Mouse (Mus musculus): ENCODE data around the gene Ddx27. TPM values are rescaled to one million over a fixed set of nuclear protein-coding genes. Genes with fewer than 3 reads are reported as not detected.

The Ddx27 gene
- polyA plus RNA-seq, 1 experiment, result 33.5 TPM

DNA sequence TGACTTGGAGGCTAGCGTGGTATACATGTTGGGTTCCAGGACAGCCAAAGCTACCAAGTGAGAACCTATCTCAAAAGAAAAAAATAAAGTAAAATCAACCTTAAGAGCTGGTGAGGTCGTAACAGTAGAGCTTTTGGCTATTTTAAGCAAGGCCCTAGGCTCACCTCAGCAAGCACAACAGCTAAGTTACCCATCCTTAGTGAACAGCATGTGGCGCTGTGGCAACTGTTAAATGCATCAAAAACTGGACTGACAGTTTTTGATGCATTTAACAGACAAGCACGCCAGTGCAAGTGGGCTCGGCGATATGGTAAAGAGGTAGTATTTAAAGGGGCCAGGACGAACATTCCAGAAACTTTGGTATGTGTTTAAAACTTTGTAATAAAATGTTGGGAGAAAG lies 24.1 kb upstream of the Ddx27 start:
- no peak for DNase-seq
- H3K4me1 ChIP-seq (ENCODE audit: control insufficient read depth, insufficient read depth, low read length), result peaks cover 2% of the 10 kb centered on the region; the same call in 1 of the 2 replicates
- 68% methylated on average over 7 of the region's 7 CpGs for WGBS
- TF ChIP-seq CTCF (IDR thresholded peaks at IDR 0.05; ENCODE audit: borderline replicate concordance, insufficient read depth, low read depth, low read length), result no peak
- no peak for TF ChIP-seq POLR2A (IDR thresholded peaks at IDR 0.05; ENCODE audit: borderline replicate concordance, insufficient read depth, low read length)
- H3K27me3 ChIP-seq (ENCODE audit: control insufficient read depth, insufficient read depth, low read length), result no peaks in the 10 kb centered on the region
- H3K4me3 ChIP-seq (replicated peaks; ENCODE audit: insufficient read depth, low read depth, low read length), result no peak overlapping the region
- no peak overlapping the region for H3K27ac ChIP-seq (ENCODE audit: insufficient read depth, low read length)

- DNase-seq, result no peak
- Histone ChIP-seq H3K27me3 (ENCODE audit: control insufficient read depth, insufficient read depth, low read length) (no peaks in the 10 kb centered on the region), H3K27ac (ENCODE audit: insufficient read depth, low read length) (no peak overlapping the region), H3K4me3 (replicated peaks; ENCODE audit: insufficient read depth, low read depth, low read length) (no peak overlapping the region), H3K4me1 (ENCODE audit: control insufficient read depth, insufficient read depth, low read length) (peaks cover 5% of the 10 kb centered on the region; the same call in 1 of the 2 replicates)
- TF ChIP-seq POLR2A (IDR thresholded peaks at IDR 0.05; ENCODE audit: borderline replicate concordance, insufficient read depth, low read length), result no peak
- no peak for TF ChIP-seq CTCF (IDR thresholded peaks at IDR 0.05; ENCODE audit: borderline replicate concordance, insufficient read depth, low read depth, low read length)
These were observed 23.0 kb upstream of the Ddx27 start for GRCm38 (mm10) chr2:166991945-166992344.

DNA sequence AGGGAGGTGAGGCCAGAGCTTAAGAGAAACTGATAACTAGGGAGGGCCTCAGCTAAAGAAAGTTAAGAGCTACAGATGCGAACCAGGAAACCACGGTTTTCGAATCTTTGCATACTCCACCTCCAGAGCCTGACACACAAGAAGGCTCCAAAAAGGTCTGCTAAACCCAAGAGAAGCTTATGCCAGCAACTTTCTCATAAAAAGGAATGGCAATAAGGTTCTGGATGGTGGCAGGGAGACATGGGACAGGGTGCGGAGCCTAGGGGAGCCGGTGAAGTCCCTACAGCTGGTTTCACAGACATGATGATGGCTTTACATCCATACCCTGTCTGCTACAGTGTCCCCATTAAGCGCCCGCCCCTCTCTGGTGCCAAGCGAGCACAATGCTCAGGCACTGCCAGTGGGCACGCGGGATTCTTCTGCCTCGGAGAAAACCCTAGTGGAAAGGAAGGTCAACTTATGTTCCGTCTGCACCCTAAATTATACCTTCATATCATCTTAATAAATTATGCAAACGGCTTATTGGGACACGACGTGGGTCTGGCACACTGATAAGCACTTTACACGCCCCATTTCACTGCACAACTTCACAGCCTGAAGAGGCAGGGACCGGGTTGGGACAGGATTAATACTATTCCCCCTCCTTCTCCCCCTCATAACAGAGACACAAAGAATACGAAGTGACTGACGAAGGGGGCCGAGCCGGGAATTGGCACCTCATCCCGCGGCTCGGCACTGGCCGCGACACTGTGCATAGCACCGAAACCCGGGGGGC lies 19.8 kb upstream of the Ddx27 start:
- Histone ChIP-seq H3K4me3 (replicated peaks; ENCODE audit: insufficient read depth, low read depth, low read length) (peak overlapping the region; percentile 78), H3K4me1 (ENCODE audit: control insufficient read depth, insufficient read depth, low read length) (peaks cover 5% of the 10 kb centered on the region; the same call in 1 of the 2 replicates), H3K27ac (ENCODE audit: insufficient read depth, low read length) (peak overlapping the region; percentile 13), H3K27me3 (ENCODE audit: control insufficient read depth, insufficient read depth, low read length) (no peaks in the 10 kb centered on the region)
- TF ChIP-seq CTCF (IDR thresholded peaks at IDR 0.05; ENCODE audit: borderline replicate concordance, insufficient read depth, low read depth, low read length), result no peak
- no peak for TF ChIP-seq POLR2A (IDR thresholded peaks at IDR 0.05; ENCODE audit: borderline replicate concordance, insufficient read depth, low read length)
- DNase-seq, result peak; percentile 34 to 49
- 1% methylated on average over 28 of the region's 28 CpGs for WGBS

DNA sequence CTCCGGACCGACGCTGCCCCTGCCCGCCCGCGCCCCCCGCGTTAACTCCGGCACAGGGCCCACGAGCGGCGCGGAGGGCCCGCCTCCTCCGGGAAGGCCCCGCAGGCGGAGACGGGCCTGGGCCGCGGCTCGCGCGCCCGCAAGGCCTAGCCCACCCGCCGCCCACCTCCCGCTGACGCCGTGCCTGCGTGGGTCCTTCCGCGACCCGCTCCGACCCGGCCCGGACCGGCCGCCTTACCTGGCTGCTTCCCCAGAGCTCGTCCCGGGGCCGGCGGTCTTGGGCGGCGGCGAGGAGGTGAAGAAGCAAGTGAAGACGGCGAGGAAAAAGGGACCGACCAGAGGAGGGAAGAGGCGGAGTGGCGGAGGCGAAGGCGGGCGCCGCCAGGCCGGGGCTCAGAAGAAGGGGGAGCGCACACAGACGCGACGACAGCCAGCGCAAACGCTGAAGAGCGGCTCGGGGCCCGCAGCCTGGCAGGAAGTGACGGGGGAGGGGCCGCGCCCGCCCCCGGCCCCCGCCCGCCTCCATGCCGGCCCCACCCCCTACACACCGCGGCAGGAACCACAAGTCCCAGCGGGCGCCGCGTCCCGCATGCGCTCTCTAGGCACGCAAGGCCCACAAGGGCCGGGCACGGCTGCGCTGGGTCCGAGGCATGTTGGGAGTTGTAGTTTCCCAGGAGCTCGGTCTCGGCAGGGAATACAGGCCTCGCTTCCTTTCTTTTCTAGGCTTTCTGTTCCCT lies 19.0 kb upstream of the Ddx27 start, which contains the start of gene Stau1:
TSS of gene Stau1 (minus strand) at position 504 of the 737 bp plus-strand sequence.
- Histone ChIP-seq H3K4me3 (replicated peaks; ENCODE audit: insufficient read depth, low read depth, low read length) (peak within 1 kb of the TSS; percentile 78), H3K27me3 (ENCODE audit: control insufficient read depth, insufficient read depth, low read length) (no peaks in the 10 kb centered on the region), H3K27ac (ENCODE audit: insufficient read depth, low read length) (peak within 1 kb of the TSS; percentile 83), H3K4me1 (ENCODE audit: control insufficient read depth, insufficient read depth, low read length) (peaks cover 3% of the 10 kb centered on the region; the same call in 1 of the 2 replicates)
- WGBS, result under 1% methylated on average over 88 of the region's 88 CpGs
- peak; percentile 94 to 97 for DNase-seq
- TF ChIP-seq POLR2A (IDR thresholded peaks at IDR 0.05; ENCODE audit: borderline replicate concordance, insufficient read depth, low read length) (peak; percentile 65), CTCF (IDR thresholded peaks at IDR 0.05; ENCODE audit: borderline replicate concordance, insufficient read depth, low read depth, low read length) (no peak)

DNA sequence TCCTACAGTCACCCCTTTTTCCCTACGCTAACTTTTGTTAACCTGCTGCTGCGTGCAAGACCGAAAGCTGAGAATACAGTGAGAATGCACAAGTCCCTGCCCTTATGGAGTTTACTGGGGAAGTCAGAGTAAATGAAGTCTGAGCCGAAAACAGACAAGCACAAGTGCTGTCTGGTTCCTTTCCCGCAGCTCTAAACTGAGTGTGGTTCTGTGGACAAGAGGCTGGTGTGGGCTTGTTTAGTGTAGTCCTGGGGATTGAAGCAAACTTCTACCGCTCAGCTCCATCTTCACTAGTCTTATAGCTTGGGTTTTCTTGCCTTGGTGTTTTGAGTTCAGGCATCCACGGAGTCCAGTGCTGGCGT lies 18.5 kb upstream of the Ddx27 start:
- H3K27ac ChIP-seq (ENCODE audit: insufficient read depth, low read length), result peak overlapping the region; percentile 77

GRCm38 (mm10) chr2:167001486-167001885 lies 13.5 kb upstream of the Ddx27 start:
- H3K4me3 ChIP-seq (replicated peaks; ENCODE audit: insufficient read depth, low read depth, low read length), result no peak overlapping the region
- no peak overlapping the region for H3K27ac ChIP-seq (ENCODE audit: insufficient read depth, low read length)
- no peak for DNase-seq
- no peak for TF ChIP-seq CTCF (IDR thresholded peaks at IDR 0.05; ENCODE audit: borderline replicate concordance, insufficient read depth, low read depth, low read length)
- TF ChIP-seq POLR2A (IDR thresholded peaks at IDR 0.05; ENCODE audit: borderline replicate concordance, insufficient read depth, low read length), result no peak
- peaks cover 3% of the 10 kb centered on the region; the same call in 1 of the 2 replicates for H3K4me1 ChIP-seq (ENCODE audit: control insufficient read depth, insufficient read depth, low read length)
- 70% methylated on average over 9 of the region's 9 CpGs for WGBS
- H3K27me3 ChIP-seq (ENCODE audit: control insufficient read depth, insufficient read depth, low read length), result no peaks in the 10 kb centered on the region

More for the DNA sequence above, 18.5 kb upstream of the Ddx27 start:
- H3K4me1 ChIP-seq (ENCODE audit: control insufficient read depth, insufficient read depth, low read length), result peaks cover 3% of the 10 kb centered on the region; the same call in 1 of the 2 replicates
- DNase-seq, result no peak
- H3K4me3 ChIP-seq (replicated peaks; ENCODE audit: insufficient read depth, low read depth, low read length), result peak overlapping the region; percentile 65
- no peaks in the 10 kb centered on the region for H3K27me3 ChIP-seq (ENCODE audit: control insufficient read depth, insufficient read depth, low read length)
- TF ChIP-seq POLR2A (IDR thresholded peaks at IDR 0.05; ENCODE audit: borderline replicate concordance, insufficient read depth, low read length), result no peak
- no peak for TF ChIP-seq CTCF (IDR thresholded peaks at IDR 0.05; ENCODE audit: borderline replicate concordance, insufficient read depth, low read depth, low read length)
- 33% methylated on average over 8 of the region's 8 CpGs for WGBS

DNA sequence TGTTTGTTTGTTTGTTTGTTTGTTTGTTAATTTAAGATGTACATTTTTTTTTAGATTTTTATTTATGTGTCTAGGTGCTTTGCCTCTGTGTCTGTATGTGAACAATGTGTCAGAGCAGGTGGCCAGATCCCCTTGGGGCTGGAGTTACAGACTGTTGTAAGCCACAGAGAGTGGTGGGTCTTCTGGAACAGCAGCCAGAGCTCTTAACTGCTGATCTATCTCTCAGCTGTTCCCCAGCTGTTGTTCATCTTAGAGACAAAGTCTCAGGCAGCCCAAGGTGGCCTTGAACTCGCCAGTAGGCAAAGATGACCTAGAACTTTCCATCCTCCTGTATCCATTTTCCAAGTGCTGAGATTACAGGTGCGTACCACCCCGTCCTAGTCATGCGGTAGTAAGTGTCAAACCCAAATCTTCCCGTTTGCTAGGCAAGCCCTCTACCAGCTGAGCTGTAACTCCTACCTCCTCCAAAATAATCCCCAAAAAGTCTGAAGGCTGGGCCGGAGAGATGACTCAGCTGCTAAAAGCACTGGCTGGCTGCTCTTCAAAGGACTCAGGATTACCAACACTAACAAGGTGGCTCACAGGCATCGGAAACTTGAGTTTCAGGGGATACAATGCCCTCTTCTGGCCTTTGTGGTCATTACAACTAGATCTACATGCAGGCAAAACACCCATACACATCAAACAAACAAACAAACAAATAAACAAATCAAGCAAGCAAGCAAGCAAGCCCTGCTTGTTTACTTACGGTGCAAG lies 10.7 kb upstream of the Ddx27 start:
- H3K27me3 ChIP-seq (ENCODE audit: control insufficient read depth, insufficient read depth, low read length), result no peaks in the 10 kb centered on the region
- H3K4me3 ChIP-seq (replicated peaks; ENCODE audit: insufficient read depth, low read depth, low read length), result no peak overlapping the region
- DNase-seq, result peak; percentile 62 to 79
- TF ChIP-seq CTCF (IDR thresholded peaks at IDR 0.05; ENCODE audit: borderline replicate concordance, insufficient read depth, low read depth, low read length) (peak; percentile 56; the same call in 1 of the 2 replicates), POLR2A (IDR thresholded peaks at IDR 0.05; ENCODE audit: borderline replicate concordance, insufficient read depth, low read length) (no peak)
- 41% methylated on average over 8 of the region's 8 CpGs for WGBS
- peaks cover 5% of the 10 kb centered on the region; the same call in 1 of the 2 replicates for H3K4me1 ChIP-seq (ENCODE audit: control insufficient read depth, insufficient read depth, low read length)
- no peak overlapping the region for H3K27ac ChIP-seq (ENCODE audit: insufficient read depth, low read length)

Data from cerebellum, adult 2 months (tissue).